Mouse (Mus musculus) kidney, adult 2 months (tissue): ENCODE measurements around the gene Srsf7.
"Not testable (repeated sequence)": the region's sequence is repeated elsewhere in the genome, so short reads cannot be mapped to it uniquely, and the experiment has no call there.

Source experiments
- CTCF ChIP-seq: fragments of 200-500 bp; conservative IDR thresholded peaks from 2 replicates; pipeline ENCODE4 v1.5.1; 2011; ENCODE audit warnings: low read depth, mild to moderate bottlenecking, control low read depth, low read length, moderate library complexity, mixed read lengths; ENCODE audit not compliant: insufficient read depth, insufficient read length
- POLR2A ChIP-seq: fragments of 200-500 bp; IDR thresholded peaks from one replicate; pipeline ENCODE4 v1.6.1; 2011; ENCODE audit warnings: low read depth, low read length, control low read depth

DNA sequence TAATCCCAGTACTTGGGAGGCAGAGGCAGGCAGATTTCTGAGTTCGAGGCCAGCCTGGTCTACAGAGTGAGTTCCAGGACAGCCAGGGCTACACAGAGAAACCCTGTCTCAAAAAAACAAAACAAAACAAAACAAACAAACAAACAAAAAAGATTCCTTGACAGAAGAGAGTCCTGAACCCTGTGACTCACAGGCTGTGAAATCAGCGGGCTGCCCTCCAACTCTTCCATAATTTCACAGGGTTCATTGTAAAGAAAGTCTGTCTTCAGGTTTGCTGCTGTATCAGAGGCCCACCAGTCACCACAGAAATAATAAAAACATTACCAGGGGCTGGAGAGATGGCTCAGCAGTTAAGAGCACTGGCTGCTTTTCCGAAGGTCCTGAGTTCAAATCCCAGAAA lies 28.3 kb downstream of the Srsf7 start:
- not testable (repeated sequence) for TF ChIP-seq CTCF, POLR2A
